Mouse (Mus musculus) mouse embryonic stem cell (cell line): ENCODE results near the gene Rprml.
"Not testable (repeated sequence)": the region's sequence is repeated elsewhere in the genome, so short reads cannot be mapped to it uniquely, and the experiment has no call there.

Source experiments
- in situ Hi-C, 2 experiments: fragments of 300-500 bp; cut with MboI; formaldehyde crosslinking; loops; 1 replicate in 1 of 2; 3 replicates in 1 of 2; pipeline ENCODE4 v1.14.3; 2019 to 2020; ENCODE audit warnings: low sequenced_read_pairs in 2 of 2, low pct_unique_long_range_greater_than_20kb in 1 of 2, mixed read lengths in 1 of 2; ENCODE audit not compliant: unreplicated experiment in 1 of 2

Rprml gene

GRCm38 (mm10) chr11:103658189-103658588, 8.8 kb downstream of the Rprml start:
- in situ Hi-C loops = no loop called here

- in situ Hi-C loops = no loop called here
Measured at GRCm38 (mm10) chr11:103661863-103662262, 12.5 kb downstream of the Rprml start.

GRCm38 (mm10) chr11:103662546-103662945, 13.2 kb downstream of the Rprml start:
- in situ Hi-C loops = no loop called here

- in situ Hi-C loops = no loop called here
Measured at GRCm38 (mm10) chr11:103663119-103663518, 13.7 kb downstream of the Rprml start.

GRCm38 (mm10) chr11:103665695-103666094, 16.3 kb downstream of the Rprml start:
- in situ Hi-C loops = no loop called here

- in situ Hi-C loops = no loop called here
Measured at GRCm38 (mm10) chr11:103666181-103666906, 17.0 kb downstream of the Rprml start.

- in situ Hi-C loops = no loop called here
Measured at GRCm38 (mm10) chr11:103666907-103667426, 17.6 kb downstream of the Rprml start.

GRCm38 (mm10) chr11:103675556-103675955, 26.2 kb downstream of the Rprml start:
- in situ Hi-C loops = no loop called here

- in situ Hi-C loops = not testable (repeated sequence)
Measured at GRCm38 (mm10) chr11:103677042-103677441, 27.7 kb downstream of the Rprml start.

- in situ Hi-C loops = no loop called here
Measured at GRCm38 (mm10) chr11:103683667-103684334, 34.4 kb downstream of the Rprml start.

- in situ Hi-C loops = no loop called here
Measured at GRCm38 (mm10) chr11:103685261-103685736, 35.9 kb downstream of the Rprml start.

- in situ Hi-C loops = no loop called here
Measured at GRCm38 (mm10) chr11:103686706-103687105, 37.3 kb downstream of the Rprml start.

GRCm38 (mm10) chr11:103688271-103688979, 39.1 kb downstream of the Rprml start:
- in situ Hi-C loops = no loop called here

- in situ Hi-C loops = no loop called here
Measured at GRCm38 (mm10) chr11:103688980-103689378, 39.6 kb downstream of the Rprml start.

GRCm38 (mm10) chr11:103691036-103691435, 41.7 kb downstream of the Rprml start:
- in situ Hi-C loops = no loop called here

GRCm38 (mm10) chr11:103693241-103693640, 43.9 kb downstream of the Rprml start:
- in situ Hi-C loops = no loop called here

GRCm38 (mm10) chr11:103696851-103697564, 47.6 kb downstream of the Rprml start:
- in situ Hi-C loops = no loop called here

- in situ Hi-C loops = no loop called here
Measured at GRCm38 (mm10) chr11:103697565-103698176, 48.3 kb downstream of the Rprml start, which contains the start of gene Gosr2. Gosr2 (minus strand) TSS chr11:103697898.
